Mouse (Mus musculus): ENCODE results near the gene Fuca1.

- TF ChIP-seq CTCF (IDR thresholded peaks at IDR 0.05; ENCODE audit: low read depth, low read length) (no peak), POLR2A (IDR thresholded peaks at IDR 0.05; ENCODE audit: insufficient read depth, low read length) (no peak), EP300 (IDR thresholded peaks at IDR 0.05; ENCODE audit: insufficient read depth, low read depth, low read length) (no peak)
These were observed 50.0 kb downstream of the Fuca1 start for GRCm38 (mm10) chr4:135970585-135970984.
